Mouse (Mus musculus) C2C12 (cell line): ENCODE measurements at regions not wholly inside any gene's neighbourhood (a gene's known extent, or its start where the extent isn't known, plus 50 kb on each side); places are given as distances from the start of the nearest gene placed in this dataset.

Experiments
- CEBPB ChIP-seq: IDR thresholded peaks from one replicate; pipeline ENCODE4 v1.6.1; 2011; ENCODE audit warnings: low read depth, mild to moderate bottlenecking, control low read depth, moderate library complexity
- CTCF ChIP-seq: IDR thresholded peaks from one replicate; pipeline ENCODE4 v1.5.1; 2011; ENCODE audit not compliant: control insufficient read depth, insufficient read depth, insufficient read length
- MYOD1 ChIP-seq: IDR thresholded peaks from one replicate; pipeline ENCODE4 v1.6.1; 2011; ENCODE audit warnings: low read depth; ENCODE audit not compliant: control insufficient read depth, insufficient read length
- USF1 ChIP-seq: IDR thresholded peaks from one replicate; pipeline ENCODE4 v1.6.1; 2011; ENCODE audit warnings: low read depth, mild to moderate bottlenecking, control low read depth, moderate library complexity

DNA sequence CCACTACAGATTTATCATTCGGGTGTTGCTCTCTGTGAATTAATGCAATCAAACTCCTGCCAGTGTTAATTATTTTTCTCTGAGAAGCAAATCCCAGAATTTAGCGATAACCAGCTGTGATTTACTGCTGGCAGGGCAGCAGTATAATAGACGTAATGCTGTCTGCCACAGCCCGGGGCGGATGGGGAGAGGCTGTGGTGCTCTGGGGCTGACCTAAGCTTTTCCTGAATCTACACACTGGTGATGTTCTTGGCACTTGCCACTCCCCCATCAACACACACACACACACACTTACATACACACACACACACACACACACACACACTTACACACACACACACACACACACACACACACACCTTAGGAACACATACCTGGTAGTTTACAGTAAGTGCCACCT, 101.4 kb upstream of the Dynlrb2 start:
- TF ChIP-seq MYOD1 (no peak), CTCF (no peak), CEBPB (no peak), USF1 (no peak)
